Mouse (Mus musculus) monocyte, adult 59 days (primary cell): Measurements from ENCODE around the gene Igsf8. TPM values are rescaled to one million over a fixed set of nuclear protein-coding genes. Genes with fewer than 3 reads are reported as not detected.

Source experiments
- total RNA-seq, 2 experiments: library from RNA; stranded (reverse); gene quantifications; one replicate each; pipeline ENCODE4 v1.2.4; 2023

Gene Igsf8
- 10 to 100 TPM; 83.8 to 85.9 TPM for total RNA-seq

DNA sequence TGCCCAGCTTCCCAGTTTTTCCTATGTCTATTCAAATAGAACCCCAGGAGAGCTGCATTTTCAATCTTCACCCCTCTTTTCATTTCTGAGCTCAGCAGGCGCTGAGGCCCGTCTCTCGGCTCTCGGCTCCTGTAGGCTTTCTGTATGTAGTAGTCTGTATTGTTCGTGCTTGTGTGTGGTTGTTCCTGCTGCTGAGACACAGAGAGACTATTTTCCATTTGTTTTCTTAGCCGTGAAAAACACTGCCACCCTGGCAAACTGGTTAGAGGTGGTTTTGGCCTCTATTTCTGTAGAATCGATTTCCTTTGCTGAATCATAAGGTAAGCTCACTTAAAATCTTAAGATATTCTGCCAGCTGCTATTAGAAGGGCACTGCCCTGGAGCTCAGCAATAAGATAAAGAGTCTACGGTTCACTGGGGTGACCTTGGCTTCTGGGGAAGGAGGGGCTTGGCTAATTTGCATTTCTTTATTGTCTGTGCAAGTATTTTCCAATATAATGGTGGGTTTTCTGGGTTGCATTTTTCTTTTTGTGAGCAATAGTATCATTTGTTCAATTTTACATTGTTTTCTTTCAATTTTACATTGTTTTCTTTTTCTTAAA, at the start of gene Igsf8:
Gene Igsf8, plus strand, starts transcription at position 165 of the 602 bp plus-strand sequence.

DNA sequence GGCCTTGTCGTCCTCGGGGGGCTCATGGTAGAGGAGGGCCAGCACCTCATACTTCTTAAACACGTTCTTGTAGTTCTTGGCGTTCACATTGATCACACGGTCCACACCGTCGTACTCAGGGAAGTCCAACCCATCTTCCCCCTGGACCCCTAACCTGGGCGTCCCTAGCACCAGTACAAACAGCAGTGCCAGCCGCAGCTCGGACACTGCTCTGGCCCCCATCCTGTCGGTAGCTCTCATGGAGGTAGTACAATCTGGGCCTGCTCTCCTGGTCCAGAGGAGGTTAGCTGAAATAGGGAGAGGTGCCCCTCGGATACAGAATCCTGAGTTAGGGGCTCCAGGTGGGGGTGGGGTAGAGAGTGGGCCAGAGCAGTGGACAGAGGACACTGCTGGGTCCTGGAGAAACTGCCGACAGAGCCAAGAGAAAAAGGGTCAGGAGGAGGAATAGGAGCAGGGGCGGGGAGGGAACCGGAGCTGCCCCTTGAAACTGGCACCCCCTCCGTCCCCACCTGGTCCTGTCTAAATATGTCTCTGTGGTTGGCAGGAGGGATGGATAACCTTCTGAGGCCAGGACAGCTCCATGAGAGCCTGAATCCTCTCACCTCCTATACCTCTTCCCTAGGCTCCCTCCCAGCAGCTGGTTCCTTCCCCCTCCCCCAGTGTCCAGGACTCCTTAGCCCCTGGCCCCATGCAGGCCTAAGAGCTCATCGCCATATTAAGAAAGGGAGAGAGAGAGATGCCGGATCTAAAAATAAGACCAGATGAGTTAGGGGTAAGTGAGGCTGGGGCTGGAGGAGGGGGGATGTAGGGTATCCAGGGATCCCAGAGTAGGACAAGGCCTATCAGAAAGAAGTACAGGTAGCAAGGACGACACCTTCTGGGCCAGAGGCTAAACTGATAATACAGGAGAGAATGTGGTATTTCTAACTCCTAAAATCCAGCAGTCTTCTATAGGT, 41.7 kb upstream of the Igsf8 start, which contains the start of gene Casq1:
Gene Casq1, minus strand, starts transcription at position 418 of the 956 bp plus-strand sequence.

DNA sequence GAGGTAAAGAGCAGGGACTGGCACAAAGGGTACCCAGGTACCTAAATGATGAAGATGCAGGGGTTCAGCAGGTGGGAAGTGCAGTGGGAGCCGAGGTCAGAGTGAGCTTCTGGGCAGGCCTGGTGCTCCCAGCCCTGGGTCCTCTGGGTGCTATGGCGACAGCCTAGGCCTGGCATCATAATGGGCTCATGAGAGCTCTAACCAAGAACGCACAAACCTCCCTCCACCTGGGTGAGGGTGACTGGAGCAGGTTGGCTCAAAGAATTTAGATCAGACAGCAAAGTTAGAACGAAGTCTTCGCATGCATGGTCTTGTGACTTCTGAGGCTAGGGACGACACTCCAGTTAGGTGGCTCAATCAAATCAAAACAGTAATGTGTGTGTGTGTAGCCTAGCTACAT, 3.1 kb upstream of the Igsf8 start, which contains the start of gene Atp1a4:
Gene Atp1a4, minus strand, starts transcription at position 101 of the 400 bp plus-strand sequence.

DNA sequence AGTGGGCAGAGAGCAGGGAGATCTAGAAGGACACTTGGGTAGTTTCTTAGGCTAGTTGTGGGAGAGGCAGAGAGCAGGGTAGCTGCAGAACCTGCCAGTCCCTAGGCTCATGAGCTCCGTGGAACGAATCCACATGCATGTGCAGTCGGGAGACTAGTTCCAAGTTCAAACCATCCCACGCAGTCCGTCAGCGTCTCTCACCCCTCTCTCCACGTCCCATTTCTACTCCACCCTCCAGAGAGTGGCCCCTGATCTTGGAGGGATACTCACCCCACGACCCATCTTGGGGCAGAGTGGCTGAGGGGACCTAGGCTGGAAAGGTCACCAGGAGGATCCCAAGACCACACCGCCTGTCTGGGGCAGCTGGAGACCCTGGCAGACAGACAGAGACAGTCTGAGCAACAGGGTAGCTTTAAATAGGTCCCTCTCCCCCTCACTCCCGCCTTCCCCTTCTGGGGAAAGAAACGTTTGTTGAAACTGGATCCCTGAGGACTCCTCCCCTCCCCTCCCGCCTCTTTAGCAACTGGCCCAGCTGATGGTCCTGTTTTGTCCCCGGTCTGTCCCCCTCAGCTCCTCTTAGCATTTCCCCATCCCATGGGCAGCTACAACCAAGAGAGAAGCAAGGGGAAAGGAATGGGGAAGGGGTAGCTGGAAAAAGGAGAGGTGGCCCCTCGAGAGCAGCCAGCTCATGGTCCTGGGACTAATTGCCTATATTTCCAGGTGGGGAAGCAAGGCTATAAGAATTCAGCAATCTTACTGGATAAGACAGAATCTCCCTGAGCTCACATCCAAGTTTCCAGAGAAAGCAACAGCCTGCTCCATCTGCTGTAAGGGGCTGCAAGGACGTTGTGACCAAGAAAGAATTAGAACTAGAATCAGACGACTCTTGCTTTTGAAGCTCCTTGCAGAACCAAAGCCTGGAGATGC, 36.4 kb downstream of the Igsf8 start, which contains the start of gene Atp1a2:
Gene Atp1a2, minus strand, starts transcription at position 454 of the 927 bp plus-strand sequence.

DNA sequence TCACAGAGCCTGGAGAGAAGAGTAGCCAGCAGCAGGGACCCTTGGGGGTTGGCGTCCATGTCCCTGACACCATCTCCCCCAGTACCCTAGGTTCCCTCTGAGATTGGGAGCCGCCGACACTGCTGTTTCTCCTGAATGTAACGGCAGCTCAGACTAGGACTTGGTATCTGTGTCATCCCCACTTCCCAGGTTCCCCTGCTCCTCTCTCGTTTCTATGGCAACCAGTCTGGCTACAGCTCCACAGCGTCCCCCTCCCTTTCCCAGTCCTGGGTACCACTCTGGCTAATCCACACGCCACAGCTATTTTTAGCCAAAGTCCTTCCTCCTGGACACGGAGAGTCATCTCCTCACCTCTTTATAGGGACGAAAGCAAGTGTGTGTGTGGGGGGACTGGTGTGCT, 67.7 kb downstream of the Igsf8 start, which contains the start of gene Kcnj9:
Gene Kcnj9, minus strand, starts transcription at position 188 of the 400 bp plus-strand sequence.

GRCm38 (mm10) chr1:172340729-172341321, 79.4 kb downstream of the Igsf8 start, which contains the start of gene Kcnj10:
TSS of gene Kcnj10 (plus strand) at chr1:172341210.

Other genes with a start within 250 kb of the Igsf8 start
- gene Vangl2, start 233.2 kb upstream of the Igsf8 start, total RNA-seq = 1 to 10 TPM; 1.5 to 3.1 TPM
- not detected for gene Nhlh1, start 204.1 kb upstream of the Igsf8 start, total RNA-seq
- gene Copa, start 179.1 kb upstream of the Igsf8 start, total RNA-seq = 100 to 1,000 TPM; 172 to 193 TPM
- 100 to 1,000 TPM; 145 to 154 TPM for gene Ncstn, start 178.8 kb upstream of the Igsf8 start, total RNA-seq
- 10 to 100 TPM; 31.0 to 34.1 TPM for gene Pex19, start 134.9 kb upstream of the Igsf8 start, total RNA-seq
- 10 to 100 TPM; 76.2 to 78.4 TPM for gene Dcaf8, start 113.6 kb upstream of the Igsf8 start, total RNA-seq
- 10 to 100 TPM; 77.4 to 80.5 TPM for gene Pea15a, start 54.8 kb upstream of the Igsf8 start, total RNA-seq
- gene Casq1, start 41.8 kb upstream of the Igsf8 start, total RNA-seq = not detected
- gene Atp1a4, start 3.2 kb upstream of the Igsf8 start, total RNA-seq = not detected
- not detected for gene Atp1a2, start 36.4 kb downstream of the Igsf8 start, total RNA-seq
- gene Kcnj9, start 67.7 kb downstream of the Igsf8 start, total RNA-seq = 1 to 10 TPM; 3.8 to 5.8 TPM
- gene Kcnj10, start 79.6 kb downstream of the Igsf8 start, total RNA-seq = 10 to 100 TPM; 55.8 to 57.9 TPM
- gene Pigm, start 114.9 kb downstream of the Igsf8 start, total RNA-seq = 10 to 100 TPM; 17.6 to 18.1 TPM
- gene Slamf9, start 213.7 kb downstream of the Igsf8 start, total RNA-seq = 1 to 10 TPM; 5.1 to 7.0 TPM
- gene Igsf9, start 220.1 kb downstream of the Igsf8 start, total RNA-seq = 1 to 10 TPM; 3.1 to 5.5 TPM
- 100 to 1,000 TPM; 352 to 361 TPM for gene Tagln2, start 238.4 kb downstream of the Igsf8 start, total RNA-seq